Mouse (Mus musculus): Measurements from ENCODE around the gene Aldh16a1.
"Not testable (repeated sequence)": the region's sequence is repeated elsewhere in the genome, so short reads cannot be mapped to it uniquely, and the experiment has no call there.

Gene Aldh16a1

GRCm38 (mm10) chr7:45155590-45155989 lies 1.2 kb upstream of the Aldh16a1 start:
- DNase-seq, result no peak

DNA sequence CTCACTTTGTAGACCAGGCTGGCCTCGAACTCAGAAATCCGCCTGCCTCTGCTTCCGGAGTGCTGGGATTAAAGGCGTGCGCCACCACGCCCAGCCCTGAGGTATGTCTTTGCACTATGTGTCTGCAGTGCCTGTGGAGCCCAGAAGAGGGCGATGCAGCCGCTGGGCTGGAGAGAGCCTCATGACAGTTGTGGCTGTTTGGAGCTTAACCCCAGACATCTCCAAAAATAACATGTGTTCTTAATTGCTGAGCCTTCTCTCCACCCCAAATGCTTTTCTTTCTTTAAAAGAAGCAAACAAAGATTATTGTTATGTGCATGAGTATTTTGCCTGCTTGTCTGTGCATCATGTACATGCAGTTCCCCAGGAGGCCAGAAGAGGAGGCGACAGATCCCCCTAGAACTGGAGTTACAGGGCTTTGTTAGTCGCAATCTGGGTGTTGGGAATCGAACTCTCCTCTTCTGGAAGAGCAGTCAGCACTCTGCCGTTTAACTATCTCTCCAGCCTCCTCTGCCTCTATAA lies 670 bp upstream of the Aldh16a1 start:
- DNase-seq, result peak; percentile 67

- DNase-seq, result no peak
Measured at GRCm38 (mm10) chr7:45153586-45153985, 798 bp downstream of the Aldh16a1 start.

DNA sequence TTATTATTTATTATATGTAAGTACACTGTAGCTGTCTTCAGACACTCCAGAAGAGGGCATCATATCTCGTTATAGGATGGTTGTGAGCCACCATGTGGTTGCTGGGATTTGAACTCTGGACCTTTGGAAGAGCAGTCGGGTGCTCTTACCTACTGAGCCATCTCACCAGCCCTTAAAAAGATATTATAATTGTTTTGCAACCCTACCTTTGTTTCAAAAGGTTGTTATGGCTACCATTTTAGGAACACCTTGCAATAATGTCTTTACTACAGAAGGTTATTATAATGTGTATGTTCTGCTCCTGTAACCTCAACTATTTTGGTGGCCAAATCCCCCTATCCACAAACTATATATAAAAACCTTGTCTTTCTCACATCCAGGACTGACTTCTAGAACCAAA lies 1.3 kb downstream of the Aldh16a1 start:
- not testable (repeated sequence) for DNase-seq

DNA sequence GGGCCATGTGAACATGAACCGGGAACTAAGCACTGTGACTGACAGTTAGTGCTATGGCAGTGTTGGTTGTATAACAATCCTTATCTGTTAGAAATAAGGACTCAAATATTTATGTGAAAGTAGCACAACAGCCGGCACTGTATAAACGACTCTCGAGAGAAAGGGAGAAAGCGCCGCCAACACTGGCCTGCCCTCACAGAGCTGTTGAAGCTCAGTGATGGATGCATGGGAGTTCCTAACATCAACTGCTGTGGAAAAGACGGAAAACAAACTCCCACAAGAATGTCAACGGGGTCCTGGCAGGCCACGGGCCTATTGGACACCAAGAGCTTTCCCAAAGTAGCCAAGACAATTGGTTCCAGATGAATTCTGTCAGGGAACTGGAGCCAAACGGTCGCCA lies 3.1 kb downstream of the Aldh16a1 start:
- peak; percentile 72 for DNase-seq

DNA sequence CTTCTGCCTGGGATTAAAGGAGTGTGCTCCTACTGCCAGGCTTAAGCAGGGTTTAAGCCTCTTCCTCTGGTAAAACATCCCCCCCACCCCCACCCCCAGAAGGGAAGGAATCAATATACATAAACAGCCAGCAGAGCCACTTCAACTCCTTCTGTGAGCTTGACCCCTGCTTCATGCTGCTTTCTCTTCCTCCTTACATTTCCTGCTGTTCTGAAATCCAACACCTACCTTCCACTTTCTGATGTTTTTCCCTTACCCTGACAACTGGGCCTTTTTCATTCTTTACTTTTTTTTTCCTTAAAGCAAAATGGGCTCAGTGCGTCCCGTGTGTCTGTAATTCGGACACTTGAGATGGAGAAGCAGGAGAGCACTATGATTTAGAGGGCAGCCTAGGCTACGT lies 4.1 kb downstream of the Aldh16a1 start:
- DNase-seq, result no peak

DNA sequence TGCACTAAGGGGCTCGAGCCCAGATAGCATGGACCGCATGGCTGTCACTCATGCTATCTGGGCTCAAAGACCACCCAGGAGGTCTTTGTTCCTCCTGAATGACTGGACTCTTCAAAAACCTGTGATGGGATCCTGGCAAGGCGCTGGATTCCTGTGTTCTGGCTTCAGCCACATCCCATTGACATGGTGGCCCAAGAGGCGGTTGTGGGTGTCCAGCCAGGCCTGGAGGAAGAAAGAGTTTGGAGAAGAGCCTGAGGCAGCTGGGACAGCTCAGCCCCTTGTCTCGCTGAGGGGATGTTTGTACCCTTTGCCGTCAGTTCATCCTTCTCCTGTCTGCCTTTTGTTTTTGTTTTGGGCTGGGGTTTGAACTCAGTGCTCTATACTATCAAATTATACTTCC lies 4.8 kb downstream of the Aldh16a1 start:
- peak; percentile 67 for DNase-seq

- no peak for DNase-seq
Measured at GRCm38 (mm10) chr7:45148534-45149098, 5.8 kb downstream of the Aldh16a1 start.

DNA sequence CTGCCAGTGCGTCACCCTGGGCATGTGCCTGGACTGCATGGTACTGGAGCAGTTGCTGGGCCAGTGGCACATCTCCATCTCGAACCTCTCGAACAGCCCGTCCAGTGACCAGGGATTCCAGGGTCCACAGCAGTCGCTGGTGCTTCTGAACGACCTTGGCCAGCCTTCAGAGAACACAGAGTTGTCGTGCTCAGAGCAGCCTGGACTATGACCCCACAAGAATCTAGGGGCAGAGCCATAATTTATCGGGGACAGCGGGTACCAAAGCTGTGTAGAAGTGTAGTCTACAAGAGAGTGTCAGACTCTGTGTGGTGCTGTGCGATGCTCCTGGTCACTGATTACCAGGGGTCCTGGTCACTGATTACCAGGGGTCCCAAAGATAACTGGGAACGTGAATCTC lies 6.5 kb downstream of the Aldh16a1 start:
- DNase-seq, result peak; percentile 55

DNA sequence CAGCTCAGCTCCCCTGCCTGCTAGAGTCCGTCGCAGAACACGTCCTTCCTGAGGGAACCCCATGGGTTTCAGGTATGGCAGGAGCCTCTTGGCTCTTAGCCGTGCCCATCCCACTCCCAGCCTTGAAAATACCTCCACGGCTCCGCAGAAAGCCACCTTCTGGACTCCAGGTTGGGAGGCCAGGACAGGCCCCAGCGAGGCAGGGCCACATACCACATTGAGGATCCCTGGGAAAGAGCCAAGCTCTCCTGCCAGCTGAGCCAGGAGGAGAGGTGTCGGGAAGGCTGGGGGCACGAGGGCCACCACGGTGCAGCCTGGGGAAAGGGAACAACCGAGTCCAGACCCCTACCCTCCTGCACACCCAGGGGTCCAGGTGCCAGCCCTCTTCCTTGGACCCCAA lies 7.1 kb downstream of the Aldh16a1 start:
- peak; percentile 44 for DNase-seq

DNA sequence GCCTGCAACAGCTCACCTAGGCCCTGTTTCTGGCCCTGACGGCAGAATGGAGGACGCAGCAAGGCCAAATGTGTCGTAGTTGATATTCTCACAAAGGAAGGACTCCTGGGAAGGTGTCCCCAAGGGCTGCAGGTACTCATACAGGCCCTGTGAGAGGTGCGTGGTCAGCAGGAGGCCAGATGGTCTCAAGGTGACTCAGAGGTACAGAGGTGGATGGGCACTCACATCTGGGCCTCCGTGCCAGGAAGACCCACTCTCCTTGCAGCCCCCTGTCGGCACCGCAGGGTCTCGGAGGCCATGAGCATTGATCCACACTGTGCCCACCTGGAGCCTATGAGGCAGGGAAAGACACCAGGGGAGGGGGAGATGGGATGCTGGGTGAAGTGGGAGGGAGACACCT lies 8.9 kb downstream of the Aldh16a1 start:
- no peak for DNase-seq

GRCm38 (mm10) chr7:45144368-45145174 lies 9.8 kb downstream of the Aldh16a1 start:
- DNase-seq, result no peak

GRCm38 (mm10) chr7:45141914-45142313 lies 12.5 kb downstream of the Aldh16a1 start:
- no peak for DNase-seq

- no peak for DNase-seq
Measured at GRCm38 (mm10) chr7:45141319-45141718, 13.1 kb downstream of the Aldh16a1 start.

DNA sequence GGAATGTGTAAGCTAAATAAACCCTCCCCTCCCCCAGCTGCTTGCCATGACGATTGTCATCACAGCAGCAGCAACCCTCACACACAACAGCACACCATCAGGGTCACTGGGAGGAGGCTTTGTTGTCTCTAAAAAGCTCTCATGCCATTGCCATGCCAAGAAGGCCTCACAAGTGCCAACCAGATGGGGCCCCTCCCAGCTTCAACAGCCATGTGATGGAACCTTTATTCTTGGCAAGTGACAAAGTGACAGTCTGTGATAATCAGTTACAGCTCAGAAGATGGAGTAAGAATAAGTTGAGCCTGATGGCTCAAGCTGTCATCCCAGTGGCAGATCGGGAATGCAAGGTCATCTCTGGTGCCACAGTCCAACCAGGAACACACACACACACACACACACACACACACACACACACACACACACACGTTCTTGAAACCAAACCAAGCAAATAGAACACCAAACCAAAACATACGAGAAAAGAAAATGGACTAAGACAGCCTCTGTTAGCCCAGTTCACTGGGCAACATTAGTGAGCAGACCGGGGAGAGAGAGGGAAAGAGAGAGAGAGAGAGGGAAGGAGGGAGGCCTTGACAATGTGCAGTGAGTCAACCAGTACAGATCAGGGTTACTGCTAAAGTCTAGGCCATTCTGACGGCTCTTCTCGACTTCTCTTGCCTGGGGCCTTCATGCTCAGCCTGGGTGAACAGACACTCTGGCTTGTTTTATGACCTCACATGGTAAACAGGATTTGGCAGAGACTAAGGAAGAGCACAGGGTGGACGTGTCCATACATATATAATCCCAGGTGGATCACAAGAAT lies 14.3 kb downstream of the Aldh16a1 start:
- no peak for DNase-seq

DNA sequence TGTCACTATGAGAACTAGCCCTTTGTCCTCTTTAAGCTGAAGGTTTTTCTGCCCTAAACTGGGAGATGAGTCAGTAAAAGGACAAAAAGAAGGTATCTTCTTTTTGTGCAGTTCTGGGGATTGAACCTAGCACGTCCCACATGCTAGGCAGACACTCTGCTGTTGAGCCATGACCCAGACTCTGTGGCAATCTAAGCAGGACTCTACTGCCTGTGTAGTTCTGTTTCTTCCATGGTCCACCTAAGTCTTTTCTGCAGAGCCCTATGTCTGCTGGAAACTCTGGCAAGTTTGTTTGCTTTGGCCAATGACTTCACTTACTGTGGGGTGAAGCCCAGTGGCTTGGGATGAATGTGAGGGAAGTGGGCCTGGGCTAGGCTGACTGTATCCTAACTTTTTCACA lies 16.0 kb downstream of the Aldh16a1 start:
- no peak for DNase-seq

- DNase-seq, result no peak
Measured at GRCm38 (mm10) chr7:45137171-45138006, 17.0 kb downstream of the Aldh16a1 start.

GRCm38 (mm10) chr7:45135993-45136567 lies 18.3 kb downstream of the Aldh16a1 start, which contains the start of the genes Gm45713 and Flt3l:
Gene Gm45713, minus strand, starts transcription at chr7:45136231.
Gene Flt3l, minus strand, starts transcription at chr7:45136432.
- peak; percentile 94 for DNase-seq

DNA sequence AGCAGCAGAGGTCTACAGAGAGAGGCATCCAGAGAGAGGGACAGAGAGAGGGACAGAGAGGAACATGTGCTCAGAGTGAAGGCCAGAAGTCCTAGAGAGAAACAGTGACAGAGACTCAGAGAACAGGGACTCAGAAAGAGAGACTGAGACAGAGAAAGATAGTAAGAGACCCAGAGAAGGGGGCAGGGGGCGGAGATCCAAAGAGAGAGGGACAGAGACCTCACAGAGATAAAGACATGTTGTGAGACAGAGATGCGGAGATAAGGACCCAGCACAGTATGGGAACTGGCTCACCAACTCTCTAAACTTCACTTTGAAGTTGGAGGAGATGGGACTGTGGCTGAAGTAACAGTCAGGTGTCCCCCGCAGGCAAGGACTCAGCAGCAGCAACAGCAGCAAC lies 19.0 kb downstream of the Aldh16a1 start:
- DNase-seq, result no peak

- DNase-seq, result no peak
Measured at GRCm38 (mm10) chr7:45134544-45135026, 19.8 kb downstream of the Aldh16a1 start.

DNA sequence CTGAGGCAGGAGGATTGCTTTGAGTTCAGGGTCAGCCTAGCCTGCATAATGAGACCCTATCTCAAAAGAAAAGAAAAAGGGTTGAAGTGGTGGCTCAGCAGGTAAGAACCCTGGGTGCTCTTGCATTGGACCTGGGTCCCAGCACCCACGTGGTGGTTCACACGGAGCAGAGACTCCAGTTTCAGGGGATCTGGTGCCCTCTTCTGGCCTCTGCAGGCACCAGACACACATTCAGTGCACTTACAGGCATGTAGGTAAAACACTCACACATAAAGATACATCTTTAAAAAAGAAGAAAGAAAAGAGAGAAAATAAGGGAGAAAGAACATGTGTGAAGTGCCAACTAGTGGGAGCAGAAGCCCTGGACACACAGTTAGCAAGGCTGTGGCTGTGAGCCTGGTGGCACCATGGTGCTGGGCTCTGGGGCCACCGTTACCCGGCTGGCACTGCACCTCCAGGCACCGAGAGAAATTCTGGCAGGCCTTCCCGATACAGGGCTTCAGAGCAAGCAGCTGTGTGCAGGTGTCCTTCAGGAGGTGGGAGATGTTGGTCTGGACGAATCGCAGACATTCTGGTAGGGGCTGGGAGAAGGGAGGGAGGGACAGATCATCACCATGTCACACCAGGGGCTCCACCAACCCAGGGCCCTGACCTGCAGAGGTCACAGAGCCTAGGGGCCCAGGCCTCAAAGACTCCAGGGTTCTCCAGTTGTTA lies 20.8 kb downstream of the Aldh16a1 start:
- no peak for DNase-seq

Measured in kidney, postnatal 14 days (tissue).